Mouse (Mus musculus): ENCODE results near the gene Creb1. TPM values are rescaled to one million over a fixed set of nuclear protein-coding genes. Genes with fewer than 3 reads are reported as not detected.
"Not testable (repeated sequence)": the region's sequence is repeated elsewhere in the genome, so short reads cannot be mapped to it uniquely, and the experiment has no call there.

Gene Creb1
- polyA plus RNA-seq, 1 experiment from 2014 or later: 8.6 TPM

DNA sequence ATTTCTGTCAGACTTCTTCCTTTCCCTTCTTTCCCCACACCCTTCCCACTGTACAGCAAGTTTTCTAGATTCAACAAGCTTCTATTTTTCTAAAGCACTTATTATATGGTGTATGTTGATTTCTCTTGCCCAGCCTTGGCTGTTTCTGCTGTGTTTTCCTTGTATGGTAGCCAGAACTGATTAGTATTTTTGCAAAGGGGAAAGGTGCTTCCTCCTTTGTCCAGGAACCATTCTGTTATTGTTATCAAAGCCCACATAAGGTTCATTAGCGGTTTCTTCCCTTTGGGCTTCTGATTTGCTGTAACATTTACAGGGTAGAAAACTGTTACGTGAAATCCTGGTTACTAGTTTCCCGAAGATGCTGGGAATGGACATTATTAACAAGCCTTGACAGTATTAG, 27.7 kb downstream of the Creb1 start:
- Histone ChIP-seq H3K4me3 (ENCODE audit: low read depth, low read length) (no peak overlapping the region), H3K36me3 (ENCODE audit: control insufficient read depth, insufficient read depth) (peaks cover 14% of the 10 kb centered on the region; the same call in 1 of the 2 replicates), H3K27me3 (replicated peaks; ENCODE audit: control insufficient read depth, insufficient read depth, low read length) (no peaks in the 10 kb centered on the region), H3K9me3 (ENCODE audit: control insufficient read depth) (no peaks in the 10 kb centered on the region), H3K4me1 (replicated peaks; ENCODE audit: control insufficient read depth, insufficient read depth, low read length) (no peaks in the 10 kb centered on the region), H3K4me2 (replicated peaks; ENCODE audit: low read depth) (no peak overlapping the region), H3K27ac (ENCODE audit: low read depth, low read length) (no peak overlapping the region), H3K9ac (ENCODE audit: low read depth, low read length) (no peak overlapping the region)
- no peak for TF ChIP-seq CTCF (IDR thresholded peaks at IDR 0.05; ENCODE audit: low read depth)
- WGBS: 93% methylated on average over 3 of the region's 3 CpGs
- ATAC-seq: no peak

- TF ChIP-seq CTCF (IDR thresholded peaks at IDR 0.05; ENCODE audit: low read depth): no peak
- no peak for ATAC-seq
- Histone ChIP-seq H3K9me3 (ENCODE audit: control insufficient read depth) (no peaks in the 10 kb centered on the region), H3K27me3 (replicated peaks; ENCODE audit: control insufficient read depth, insufficient read depth, low read length) (no peaks in the 10 kb centered on the region), H3K4me3 (ENCODE audit: low read depth, low read length) (no peak overlapping the region), H3K27ac (ENCODE audit: low read depth, low read length) (no peak overlapping the region), H3K36me3 (ENCODE audit: control insufficient read depth, insufficient read depth) (peaks cover 26% of the 10 kb centered on the region), H3K4me2 (replicated peaks; ENCODE audit: low read depth) (no peak overlapping the region), H3K9ac (ENCODE audit: low read depth, low read length) (no peak overlapping the region), H3K4me1 (replicated peaks; ENCODE audit: control insufficient read depth, insufficient read depth, low read length) (no peaks in the 10 kb centered on the region)
Measured at GRCm38 (mm10) chr1:64568206-64568605, 35.8 kb downstream of the Creb1 start.

- TF ChIP-seq CTCF (IDR thresholded peaks at IDR 0.05; ENCODE audit: low read depth): no peak
- Histone ChIP-seq H3K27ac (ENCODE audit: low read depth, low read length) (no peak overlapping the region), H3K27me3 (replicated peaks; ENCODE audit: control insufficient read depth, insufficient read depth, low read length) (no peaks in the 10 kb centered on the region), H3K4me3 (ENCODE audit: low read depth, low read length) (no peak overlapping the region), H3K9me3 (ENCODE audit: control insufficient read depth) (no peaks in the 10 kb centered on the region), H3K9ac (ENCODE audit: low read depth, low read length) (no peak overlapping the region), H3K36me3 (ENCODE audit: control insufficient read depth, insufficient read depth) (peaks cover 23% of the 10 kb centered on the region), H3K4me1 (replicated peaks; ENCODE audit: control insufficient read depth, insufficient read depth, low read length) (no peaks in the 10 kb centered on the region), H3K4me2 (replicated peaks; ENCODE audit: low read depth) (no peak overlapping the region)
- WGBS: 90% methylated on average over 7 of the region's 7 CpGs
- ATAC-seq: no peak
Measured at GRCm38 (mm10) chr1:64576022-64576421, 43.6 kb downstream of the Creb1 start.

- TF ChIP-seq CTCF (IDR thresholded peaks at IDR 0.05; ENCODE audit: low read depth): no peak
- no peaks in the 10 kb centered on the region for H3K27me3 ChIP-seq (replicated peaks; ENCODE audit: control insufficient read depth, insufficient read depth, low read length)
- no peaks in the 10 kb centered on the region for H3K9me3 ChIP-seq (ENCODE audit: control insufficient read depth)
- no peak overlapping the region for H3K9ac ChIP-seq (ENCODE audit: low read depth, low read length)
- no peak overlapping the region for H3K4me2 ChIP-seq (replicated peaks; ENCODE audit: low read depth)
- peaks cover 20% of the 10 kb centered on the region for H3K36me3 ChIP-seq (ENCODE audit: control insufficient read depth, insufficient read depth)
- no peak overlapping the region for H3K4me3 ChIP-seq (ENCODE audit: low read depth, low read length)
- H3K27ac ChIP-seq (ENCODE audit: low read depth, low read length): no peak overlapping the region
- H3K4me1 ChIP-seq (replicated peaks; ENCODE audit: control insufficient read depth, insufficient read depth, low read length): no peaks in the 10 kb centered on the region
- ATAC-seq: no peak
- WGBS: 85% methylated on average over 2 of the region's 2 CpGs
Measured at GRCm38 (mm10) chr1:64576732-64577131, 44.3 kb downstream of the Creb1 start.

GRCm38 (mm10) chr1:64577911-64578310, 45.5 kb downstream of the Creb1 start:
- not testable (repeated sequence) for ATAC-seq; H3K27me3 ChIP-seq (replicated peaks; ENCODE audit: control insufficient read depth, insufficient read depth, low read length); H3K4me1 ChIP-seq (replicated peaks; ENCODE audit: control insufficient read depth, insufficient read depth, low read length); H3K9ac ChIP-seq (ENCODE audit: low read depth, low read length); H3K4me2 ChIP-seq (replicated peaks; ENCODE audit: low read depth); H3K9me3 ChIP-seq (ENCODE audit: control insufficient read depth); H3K4me3 ChIP-seq (ENCODE audit: low read depth, low read length); H3K27ac ChIP-seq (ENCODE audit: low read depth, low read length)
- 38% methylated on average over 9 of the region's 9 CpGs for WGBS
- peaks cover 20% of the 10 kb centered on the region for H3K36me3 ChIP-seq (ENCODE audit: control insufficient read depth, insufficient read depth)

GRCm38 (mm10) chr1:64578801-64579200, 46.4 kb downstream of the Creb1 start:
- H3K36me3 ChIP-seq (ENCODE audit: control insufficient read depth, insufficient read depth): peaks cover 20% of the 10 kb centered on the region
- no peak overlapping the region for H3K9ac ChIP-seq (ENCODE audit: low read depth, low read length)

GRCm38 (mm10) chr1:64598926-64599325, 66.5 kb downstream of the Creb1 start:
- Histone ChIP-seq H3K4me1 (replicated peaks; ENCODE audit: control insufficient read depth, insufficient read depth, low read length) (no peaks in the 10 kb centered on the region), H3K9me3 (ENCODE audit: control insufficient read depth) (no peaks in the 10 kb centered on the region), H3K9ac (ENCODE audit: low read depth, low read length) (no peak overlapping the region), H3K36me3 (ENCODE audit: control insufficient read depth, insufficient read depth) (peaks cover 8% of the 10 kb centered on the region), H3K4me3 (ENCODE audit: low read depth, low read length) (no peak overlapping the region), H3K27me3 (replicated peaks; ENCODE audit: control insufficient read depth, insufficient read depth, low read length) (no peaks in the 10 kb centered on the region), H3K4me2 (replicated peaks; ENCODE audit: low read depth) (no peak overlapping the region), H3K27ac (ENCODE audit: low read depth, low read length) (no peak overlapping the region)
- 43% methylated on average over 5 of the region's 5 CpGs for WGBS
- no peak for ATAC-seq
- TF ChIP-seq CTCF (IDR thresholded peaks at IDR 0.05; ENCODE audit: low read depth): no peak

More at GRCm38 (mm10) chr1:64578801-64579200, 46.4 kb downstream of the Creb1 start:
- Histone ChIP-seq H3K27ac (ENCODE audit: low read depth, low read length) (no peak overlapping the region), H3K4me1 (replicated peaks; ENCODE audit: control insufficient read depth, insufficient read depth, low read length) (no peaks in the 10 kb centered on the region), H3K4me2 (replicated peaks; ENCODE audit: low read depth) (no peak overlapping the region), H3K27me3 (replicated peaks; ENCODE audit: control insufficient read depth, insufficient read depth, low read length) (no peaks in the 10 kb centered on the region), H3K4me3 (ENCODE audit: low read depth, low read length) (no peak overlapping the region), H3K9me3 (ENCODE audit: control insufficient read depth) (no peaks in the 10 kb centered on the region)
- no peak for ATAC-seq
- TF ChIP-seq CTCF (IDR thresholded peaks at IDR 0.05; ENCODE audit: low read depth): no peak
- WGBS: 92% methylated on average over 3 of the region's 3 CpGs

All from intestine, postnatal 0 days (tissue).